Mouse (Mus musculus) testis, adult 2 months (tissue): ENCODE data around the gene Itfg2.

ENCODE experiments used
- CTCF ChIP-seq: fragments of 200-500 bp; IDR thresholded peaks from 2 replicates; pipeline ENCODE4 v1.5.1; 2012; ENCODE audit warnings: low read depth, mild to moderate bottlenecking, inconsistent platforms, low read length, moderate library complexity; ENCODE audit not compliant: control insufficient read depth, insufficient read depth, insufficient replicate concordance
- POLR2A ChIP-seq: fragments of 200-500 bp; IDR thresholded peaks from 2 replicates; pipeline ENCODE4 v1.6.1; 2012; ENCODE audit warnings: low read depth, mild to moderate bottlenecking, inconsistent platforms, low read length, moderate library complexity; ENCODE audit not compliant: control insufficient read depth

DNA sequence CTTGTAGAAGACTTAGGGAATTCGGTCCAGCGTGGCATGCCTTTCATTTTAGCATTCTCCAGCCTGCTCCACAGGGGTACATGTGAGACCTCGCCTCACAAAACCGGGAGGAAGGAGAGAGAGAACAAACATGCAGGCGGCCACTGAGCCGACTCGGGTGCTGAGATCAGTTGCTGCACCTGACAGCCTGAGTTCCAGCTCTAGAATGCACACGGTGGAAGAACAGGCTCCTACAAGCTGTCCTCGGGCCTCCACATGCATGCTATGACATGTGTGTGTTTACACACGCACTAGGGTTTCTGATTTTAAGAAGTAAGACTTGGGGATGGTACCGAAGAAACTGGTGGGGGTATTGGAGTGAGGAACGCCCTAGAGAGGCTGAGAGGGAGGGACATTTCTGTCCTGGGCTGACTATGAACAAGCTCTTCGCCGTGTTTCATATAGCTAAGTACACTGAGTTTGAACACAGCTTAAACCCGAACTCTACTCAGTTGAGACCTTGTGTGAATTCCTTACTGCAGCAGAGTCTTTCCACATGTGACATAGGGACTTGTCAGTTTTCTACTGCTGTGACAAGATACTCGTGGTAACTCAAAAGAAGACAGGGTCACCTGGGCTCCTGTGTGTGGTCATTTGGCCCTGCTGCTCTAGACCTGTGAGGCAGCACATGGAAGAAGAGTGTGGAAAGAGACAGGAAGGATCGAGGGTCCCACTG is 48.2 kb downstream of the Itfg2 start:
- no peak for TF ChIP-seq POLR2A
- TF ChIP-seq CTCF: no peak
